Mouse (Mus musculus): ENCODE data around the gene Bsn.

DNA sequence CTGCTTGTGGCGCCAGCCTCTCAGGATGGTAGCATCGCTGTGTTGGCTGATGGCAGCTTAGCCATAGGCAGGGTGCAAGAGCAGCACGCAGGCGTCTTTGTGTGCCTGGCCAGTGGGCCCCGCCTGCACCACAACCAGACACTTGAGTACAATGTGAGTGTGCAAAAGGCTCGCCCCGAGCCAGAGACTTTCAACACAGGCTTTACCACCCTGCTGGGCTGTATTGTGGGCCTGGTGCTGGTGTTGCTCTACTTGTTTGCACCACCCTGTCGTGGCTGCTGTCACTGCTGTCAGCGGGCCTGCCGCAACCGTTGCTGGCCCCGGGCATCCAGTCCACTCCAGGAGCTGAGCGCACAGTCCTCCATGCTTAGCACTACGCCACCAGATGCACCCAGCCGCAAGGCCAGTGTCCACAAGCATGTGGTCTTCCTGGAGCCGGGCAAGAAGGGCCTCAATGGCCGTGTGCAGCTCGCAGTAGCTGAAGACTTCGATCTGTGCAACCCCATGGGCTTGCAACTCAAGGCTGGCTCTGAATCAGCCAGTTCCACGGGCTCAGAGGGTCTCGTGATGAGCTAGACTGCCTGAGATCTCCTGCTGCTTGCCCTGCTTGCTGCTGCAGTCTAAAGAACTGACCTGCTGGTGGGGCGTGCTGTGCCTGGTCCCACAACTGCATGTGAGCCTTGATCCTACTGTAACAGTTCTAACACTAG, 135.7 kb downstream of the Bsn start:
- TF ChIP-seq CTCF (IDR thresholded peaks at IDR 0.05; ENCODE audit: insufficient read depth, low read depth, low read length) (no peak), POLR2A (IDR thresholded peaks at IDR 0.05; ENCODE audit: insufficient read depth, low read depth, low read length) (no peak)

Measured in olfactory bulb, adult 2 months (tissue).